Mouse (Mus musculus): Measurements from ENCODE around the gene Uqcc1.
A peak's percentile ranks its signal among the peaks of the same experiment; 100 is the strongest.

Uqcc1 gene

GRCm38 (mm10) chr2:155929531-155930442 lies at the start of gene Uqcc1:
TSS of gene Uqcc1 (minus strand) at chr2:155930310.
- peak; percentile 88 to 91 for DNase-seq (ENCODE audit: low spot score in 2 of 2)

GRCm38 (mm10) chr2:155979328-155979991 lies 49.4 kb upstream of the Uqcc1 start:
- peak in 1 of 2 experiments; percentile 14 for DNase-seq (ENCODE audit: low spot score in 2 of 2)

GRCm38 (mm10) chr2:155974087-155974731 lies 44.1 kb upstream of the Uqcc1 start:
- no peak for DNase-seq (ENCODE audit: low spot score in 2 of 2)

- no peak for DNase-seq (ENCODE audit: low spot score in 2 of 2)
Observed at GRCm38 (mm10) chr2:155973348-155973747, 43.2 kb upstream of the Uqcc1 start.

- DNase-seq (ENCODE audit: low spot score in 2 of 2) = no peak
Observed at GRCm38 (mm10) chr2:155962991-155963390, 32.9 kb upstream of the Uqcc1 start.

GRCm38 (mm10) chr2:155961862-155962261 lies 31.8 kb upstream of the Uqcc1 start:
- DNase-seq (ENCODE audit: low spot score in 2 of 2) = no peak

- DNase-seq (ENCODE audit: low spot score in 2 of 2) = no peak
Observed at GRCm38 (mm10) chr2:155959981-155960380, 29.9 kb upstream of the Uqcc1 start.

GRCm38 (mm10) chr2:155956134-155957059 lies 26.3 kb upstream of the Uqcc1 start, which contains the start of gene Cep250:
TSS of gene Cep250 (plus strand) at chr2:155956458.
- DNase-seq (ENCODE audit: low spot score in 2 of 2) = peak; percentile 87 to 93

GRCm38 (mm10) chr2:155952006-155952405 lies 21.9 kb upstream of the Uqcc1 start:
- peak; percentile 26 to 60 for DNase-seq (ENCODE audit: low spot score in 2 of 2)

- DNase-seq (ENCODE audit: low spot score in 2 of 2) = no peak
Observed at GRCm38 (mm10) chr2:155949362-155949761, 19.3 kb upstream of the Uqcc1 start.

- DNase-seq (ENCODE audit: low spot score in 2 of 2) = no peak
Observed at GRCm38 (mm10) chr2:155947390-155948002, 17.4 kb upstream of the Uqcc1 start.

- no peak for DNase-seq (ENCODE audit: low spot score in 2 of 2)
Observed at GRCm38 (mm10) chr2:155946499-155946898, 16.4 kb upstream of the Uqcc1 start.

- DNase-seq (ENCODE audit: low spot score in 2 of 2) = peak; percentile 52 to 74
Observed at GRCm38 (mm10) chr2:155946069-155946468, 16.0 kb upstream of the Uqcc1 start.

- no peak for DNase-seq (ENCODE audit: low spot score in 2 of 2)
Observed at GRCm38 (mm10) chr2:155945580-155945979, 15.5 kb upstream of the Uqcc1 start.

- no peak for DNase-seq (ENCODE audit: low spot score in 2 of 2)
Observed at GRCm38 (mm10) chr2:155945124-155945523, 15.0 kb upstream of the Uqcc1 start, which contains the start of gene Gdf5. TSS of gene Gdf5 (minus strand) at chr2:155945367.

- no peak for DNase-seq (ENCODE audit: low spot score in 2 of 2)
Observed at GRCm38 (mm10) chr2:155944685-155945084, 14.6 kb upstream of the Uqcc1 start.

- no peak for DNase-seq (ENCODE audit: low spot score in 2 of 2)
Observed at GRCm38 (mm10) chr2:155943463-155943862, 13.4 kb upstream of the Uqcc1 start.

GRCm38 (mm10) chr2:155941697-155942442 lies 11.8 kb upstream of the Uqcc1 start:
- DNase-seq (ENCODE audit: low spot score in 2 of 2) = no peak

- DNase-seq (ENCODE audit: low spot score in 2 of 2) = no peak
Observed at GRCm38 (mm10) chr2:155940681-155941080, 10.6 kb upstream of the Uqcc1 start, which contains the start of gene Gm15557. TSS of gene Gm15557 (plus strand) at chr2:155940728.

Data from urinary bladder, postnatal 36 days (tissue).